Mouse (Mus musculus) thymus, postnatal 36 days (tissue): Measurements from ENCODE around the gene Duox2.

Experiments
- DNase-seq, 2 experiments: peaks; one replicate each; pipeline ENCODE4 v3.0.0; 2022; ENCODE audit warnings: mixed read lengths in 2 of 2

Duox2 gene

GRCm38 (mm10) chr2:122236321-122236720 is 61.9 kb downstream of the Duox2 start:
- no peak for DNase-seq

GRCm38 (mm10) chr2:122235425-122235824 is 62.8 kb downstream of the Duox2 start:
- no peak for DNase-seq

GRCm38 (mm10) chr2:122234611-122235288 is 63.5 kb downstream of the Duox2 start, which contains the start of gene Sord:
Gene Sord, plus strand, starts transcription at chr2:122234749.
- DNase-seq, result peak; percentile 87

- DNase-seq, result peak in 1 of 2 experiments; percentile 10
These were observed 64.3 kb downstream of the Duox2 start for GRCm38 (mm10) chr2:122233759-122234557.

GRCm38 (mm10) chr2:122233341-122233740 is 64.9 kb downstream of the Duox2 start:
- DNase-seq, result no peak

- no peak for DNase-seq
These were observed 66.6 kb downstream of the Duox2 start for GRCm38 (mm10) chr2:122231616-122232015.

- no peak for DNase-seq
These were observed 67.9 kb downstream of the Duox2 start for GRCm38 (mm10) chr2:122230395-122230794.
